ENCODE assay signal across 16 mouse cellular contexts in genomic region chr10:118470296-118470957, GRCm38 (mm10). TPM values are rescaled to one million over a fixed set of nuclear protein-coding genes. Genes with fewer than 3 reads are reported as not detected.
A peak's percentile ranks its signal among the peaks of the same experiment; 100 is the strongest.
DNase-seq lines count a peak whose midpoint lies in the region; ATAC-seq lines count a peak whose summit lies in the region.
"Had no signal": no experiment of that assay in that cellular context is flagged by ENCODE, and none has a peak within 500 bp of the region (broad histone marks: within the 10 kb centered on the region; RNA-seq: fewer than 3 reads in every experiment).

No protein-coding gene starts in this region.

- no peak overlapping the region for H3K4me2 ChIP-seq in hindbrain, embryonic 13.5 days
- H3K4me2 ChIP-seq: embryonic facial prominence, embryonic 13.5 days; forebrain, embryonic 15.5 days; heart, embryonic 12.5 days; intestine, embryonic 15.5 days; liver, embryonic 13.5 days had no signal

- DNase-seq in layer of hippocampus, adult 8-10 months (ENCODE audit: low spot score in 2 of 2), result peak; percentile 8 to 30
- DNase-seq in layer of hippocampus, postnatal 14 days (ENCODE audit: low spot score in 2 of 2), result no peak
- DNase-seq in 416B (ENCODE audit: low read depth), result peak; percentile 85
- no peak for DNase-seq in thymus, adult 18-20 months
- no peak for DNase-seq in cerebellum, adult 8-10 months
- DNase-seq: liver, embryonic 13.5 days; thymus, postnatal 25 days had no signal

- H3K27ac ChIP-seq in hindbrain, embryonic 13.5 days, result no peak overlapping the region
- H3K27ac ChIP-seq: embryonic facial prominence, embryonic 13.5 days; forebrain, embryonic 15.5 days; intestine, embryonic 15.5 days; liver, embryonic 13.5 days; macrophage had no signal

- peak; percentile 91 for ATAC-seq in common myeloid progenitor, adult 5-6 weeks (replicated peaks; ENCODE audit: low read depth, poor library complexity, severe bottlenecking)
- peak; percentile 57 for ATAC-seq in monocyte, adult 5-6 weeks (replicated peaks; ENCODE audit: insufficient number of reproducible peaks, low FRiP score, low TSS enrichment, poor library complexity, severe bottlenecking)
- ATAC-seq in hindbrain, embryonic 13.5 days (ENCODE audit: low FRiP score), result no peak
- ATAC-seq: forebrain, embryonic 15.5 days; intestine, embryonic 15.5 days had no signal

- 76% methylated on average over 13 of the region's 13 CpGs for WGBS in hindbrain, embryonic 13.5 days

- H3K9ac ChIP-seq in hindbrain, embryonic 13.5 days, result no peak overlapping the region
- H3K9ac ChIP-seq: embryonic facial prominence, embryonic 13.5 days; forebrain, embryonic 15.5 days; heart, embryonic 12.5 days; intestine, embryonic 15.5 days; liver, embryonic 13.5 days had no signal

- no peaks in the 10 kb centered on the region for H3K36me3 ChIP-seq in hindbrain, embryonic 13.5 days
- H3K36me3 ChIP-seq: embryonic facial prominence, embryonic 13.5 days; forebrain, embryonic 15.5 days; heart, embryonic 12.5 days; intestine, embryonic 15.5 days; liver, embryonic 13.5 days had no signal

- no peaks in the 10 kb centered on the region for H3K9me3 ChIP-seq in hindbrain, embryonic 13.5 days
- H3K9me3 ChIP-seq: embryonic facial prominence, embryonic 13.5 days; forebrain, embryonic 15.5 days; heart, embryonic 12.5 days; intestine, embryonic 15.5 days; liver, embryonic 13.5 days had no signal

- no peaks in the 10 kb centered on the region for H3K27me3 ChIP-seq in hindbrain, embryonic 13.5 days
- H3K27me3 ChIP-seq: embryonic facial prominence, embryonic 13.5 days; forebrain, embryonic 15.5 days; heart, embryonic 12.5 days; intestine, embryonic 15.5 days; liver, embryonic 13.5 days had no signal

- no peak overlapping the region for H3K4me3 ChIP-seq in hindbrain, embryonic 13.5 days
- H3K4me3 ChIP-seq: embryonic facial prominence, embryonic 13.5 days; forebrain, embryonic 15.5 days; heart, embryonic 12.5 days; intestine, embryonic 15.5 days; liver, embryonic 13.5 days had no signal

- H3K4me1 ChIP-seq in hindbrain, embryonic 13.5 days (replicated peaks), result no peaks in the 10 kb centered on the region
- H3K4me1 ChIP-seq: embryonic facial prominence, embryonic 13.5 days; forebrain, embryonic 15.5 days; heart, embryonic 12.5 days; intestine, embryonic 15.5 days; liver, embryonic 13.5 days had no signal

RNA-seq across cellular contexts. Expression of gene Ifng, which starts 29.6 kb away (rescaled TPM):
- not detected for total RNA-seq in layer of hippocampus, adult 8-10 months (2022)
- total RNA-seq in layer of hippocampus, postnatal 14 days (2021), result not detected
- total RNA-seq in common myeloid progenitor, adult 5-6 weeks (2017), result 0.46 TPM in 1 of 2 replicates, not detected in the other
- total RNA-seq in monocyte, adult 5-6 weeks (2017), result 59.4 to 177 TPM (median 69.7 TPM) in 3 replicates
- polyA plus RNA-seq in hindbrain, embryonic 13.5 days (2015; fragmentation: Nextera tagmentation; extraction: Ambion mirVana), result not detected in 2 replicates
- total RNA-seq: layer of hippocampus, adult 18-20 months had no signal
- polyA plus RNA-seq: embryonic facial prominence, embryonic 13.5 days; forebrain, embryonic 15.5 days; heart, embryonic 12.5 days; intestine, embryonic 15.5 days; liver, embryonic 13.5 days; macrophage had no signal

Comparison
In these comparisons a context has a peak if more than half of its experiments do, and no peak if none do; other contexts are left out.
1. DNase-seq: peak in layer of hippocampus, adult 8-10 months (2 of 2) and 416B (single experiment); none in layer of hippocampus, postnatal 14 days (0 of 2), thymus, adult 18-20 months (0 of 2) and cerebellum, adult 8-10 months (single experiment).
2. RNA of gene Ifng, which starts 29.6 kb away (total RNA-seq): 59.4 to 177 TPM in monocyte, adult 5-6 weeks; 0.46 TPM in common myeloid progenitor, adult 5-6 weeks, not detected in layer of hippocampus, adult 8-10 months and not detected in layer of hippocampus, postnatal 14 days; every median in the first group is over 10 times any median in the second.